Mouse (Mus musculus): ENCODE results near the gene Ms4a4c. TPM values are rescaled to one million over a fixed set of nuclear protein-coding genes. Genes with fewer than 3 reads are reported as not detected.

Gene Ms4a4c
- polyA plus RNA-seq (2015; fragmentation: Nextera tagmentation; extraction: Ambion mirVana): 0.76 and 1.0 TPM in 2 replicates

DNA sequence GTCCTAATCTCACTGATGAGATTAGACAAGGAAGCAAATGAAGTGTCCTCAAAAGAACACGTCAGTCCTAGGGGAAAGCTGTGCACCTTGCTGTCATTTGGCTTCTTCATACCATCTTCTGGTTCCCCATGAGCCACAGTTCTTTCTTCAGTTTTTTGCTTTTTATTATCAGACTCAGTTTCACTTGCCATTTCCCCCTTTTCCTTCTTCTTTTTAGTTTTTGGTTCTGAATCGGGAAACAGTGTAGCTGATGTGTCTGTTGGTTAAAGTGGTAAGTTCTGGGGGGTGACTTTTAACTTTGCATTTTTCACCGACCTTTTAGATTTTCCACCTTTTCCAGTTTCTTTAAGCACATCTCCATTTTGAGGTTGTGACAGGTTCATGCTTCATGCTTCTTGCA, at the start of gene Ms4a4c:
TSS of gene Ms4a4c (plus strand) at position 244 of the 400 bp plus-strand sequence.

GRCm38 (mm10) chr19:11375273-11375672, 29.3 kb upstream of the Ms4a4c start, which contains the start of gene Ms4a4a:
Gene Ms4a4a (plus strand): TSS chr19:11375523.

DNA sequence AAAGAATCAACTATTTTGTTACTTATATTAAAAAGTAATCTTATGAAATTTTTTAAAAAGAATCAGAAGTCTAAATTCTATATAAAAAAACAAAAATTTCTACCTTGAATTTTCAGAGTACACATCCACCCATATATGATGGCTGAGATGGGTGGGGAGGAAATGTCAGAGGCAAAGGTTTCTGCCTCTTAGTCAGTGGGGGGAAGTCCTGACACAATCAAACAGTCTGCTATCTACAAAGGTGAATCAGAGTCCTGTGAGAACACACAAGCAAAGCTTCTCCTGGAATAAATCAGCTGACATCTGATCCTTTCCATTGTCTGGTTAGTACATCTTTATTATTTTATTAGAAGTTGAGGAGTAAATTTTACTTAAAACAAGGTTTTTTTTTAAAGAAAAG, 38.8 kb downstream of the Ms4a4c start, which contains the start of gene Ms4a4b:
TSS of gene Ms4a4b (plus strand) at position 216 of the 400 bp plus-strand sequence.

DNA sequence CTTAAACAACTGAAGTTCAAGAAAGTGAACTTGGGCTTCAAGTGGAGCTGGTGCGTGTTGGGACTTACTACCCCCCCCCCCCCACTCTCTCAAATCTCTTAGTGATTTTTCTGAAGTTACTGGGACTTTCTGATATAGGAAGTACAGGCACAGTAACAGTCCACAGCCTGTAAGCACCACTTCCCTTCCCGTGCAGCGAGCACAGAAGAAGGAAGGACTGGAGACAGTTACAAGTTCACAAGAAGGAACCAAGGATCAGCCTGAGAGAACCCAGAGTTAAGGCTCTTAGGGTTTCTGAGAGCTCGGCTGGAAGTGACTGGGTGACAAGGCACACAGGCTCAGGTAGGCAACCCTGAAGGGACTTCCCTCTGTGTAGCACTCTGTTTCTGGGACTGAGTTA, 64.6 kb downstream of the Ms4a4c start, which contains the start of gene Ms4a6c:
TSS of gene Ms4a6c (plus strand) at position 152 of the 400 bp plus-strand sequence.

Other genes with a start within 250 kb of the Ms4a4c start
- not detected in 2 replicates for gene 1700025F22Rik, start 239.4 kb upstream of the Ms4a4c start, polyA plus RNA-seq (2015; fragmentation: Nextera tagmentation; extraction: Ambion mirVana)
- not detected in 2 replicates for gene Ms4a13, start 208.0 kb upstream of the Ms4a4c start, polyA plus RNA-seq (2015; fragmentation: Nextera tagmentation; extraction: Ambion mirVana)
- gene Ms4a12, start 172.3 kb upstream of the Ms4a4c start, polyA plus RNA-seq (2015; fragmentation: Nextera tagmentation; extraction: Ambion mirVana): not detected in 2 replicates
- 0.04 and 0.06 TPM in 2 replicates for gene Ms4a1, start 138.5 kb upstream of the Ms4a4c start, polyA plus RNA-seq (2015; fragmentation: Nextera tagmentation; extraction: Ambion mirVana)
- gene Ms4a5, start 120.9 kb upstream of the Ms4a4c start, polyA plus RNA-seq (2015; fragmentation: Nextera tagmentation; extraction: Ambion mirVana): not detected in 2 replicates
- 0.17 TPM in 2 replicates for gene Ms4a14, start 90.3 kb upstream of the Ms4a4c start, polyA plus RNA-seq (2015; fragmentation: Nextera tagmentation; extraction: Ambion mirVana)
- 10.7 and 15.8 TPM in 2 replicates for gene Ms4a7, start 68.6 kb upstream of the Ms4a4c start, polyA plus RNA-seq (2015; fragmentation: Nextera tagmentation; extraction: Ambion mirVana)
- gene Ms4a4a, start 29.2 kb upstream of the Ms4a4c start, polyA plus RNA-seq (2015; fragmentation: Nextera tagmentation; extraction: Ambion mirVana): 11.3 and 13.8 TPM in 2 replicates
- gene Ms4a4b, start 38.8 kb downstream of the Ms4a4c start, polyA plus RNA-seq (2015; fragmentation: Nextera tagmentation; extraction: Ambion mirVana): 0.52 and 0.53 TPM in 2 replicates
- gene Ms4a6c, start 64.6 kb downstream of the Ms4a4c start, polyA plus RNA-seq (2015; fragmentation: Nextera tagmentation; extraction: Ambion mirVana): 10.5 and 14.3 TPM in 2 replicates
- gene Gm8369, start 81.2 kb downstream of the Ms4a4c start, polyA plus RNA-seq (2015; fragmentation: Nextera tagmentation; extraction: Ambion mirVana): 0.04 and 0.35 TPM in 2 replicates
- 7.2 and 10.4 TPM in 2 replicates for gene Ms4a6b, start 111.7 kb downstream of the Ms4a4c start, polyA plus RNA-seq (2015; fragmentation: Nextera tagmentation; extraction: Ambion mirVana)
- 3.8 and 4.0 TPM in 2 replicates for gene Ms4a4d, start 132.0 kb downstream of the Ms4a4c start, polyA plus RNA-seq (2015; fragmentation: Nextera tagmentation; extraction: Ambion mirVana)
- gene Ms4a6d, start 200.1 kb downstream of the Ms4a4c start, polyA plus RNA-seq (2015; fragmentation: Nextera tagmentation; extraction: Ambion mirVana): 10.5 and 12.0 TPM in 2 replicates
- gene Ms4a2, start 218.9 kb downstream of the Ms4a4c start, polyA plus RNA-seq (2015; fragmentation: Nextera tagmentation; extraction: Ambion mirVana): 2.4 and 4.2 TPM in 2 replicates
- gene Ms4a3, start 236.1 kb downstream of the Ms4a4c start, polyA plus RNA-seq (2015; fragmentation: Nextera tagmentation; extraction: Ambion mirVana): 0.21 TPM in 1 of 2 replicates, not detected in the other